Mouse (Mus musculus) midbrain, embryonic 11.5 days (tissue): ENCODE measurements at regions not wholly inside any gene's neighbourhood (a gene's known extent, or its start where the extent isn't known, plus 50 kb on each side); places are given as distances from the start of the nearest gene placed in this dataset.

Experiments
- ATAC-seq: fragments of 200-750 bp; cut with Nextera tagmentation; 2 replicates; pipeline ENCODE4 v1.8.0; 2017; ENCODE audit warnings: moderate TSS enrichment, moderate library complexity; ENCODE audit not compliant: low FRiP score
- DNase-seq: peaks from one replicate; pipeline ENCODE4 v3.0.0; 2015; ENCODE audit warnings: low spot score; ENCODE audit errors: missing footprints
- H3K27ac ChIP-seq: fragments of 300-500 bp; sonication (generic); 2 replicates; pipeline ENCODE4 v1.5.1; 2014; ENCODE audit warnings: low read depth, low read length
- H3K27me3 ChIP-seq: fragments of 300-500 bp; sonication (generic); 2 replicates; pipeline ENCODE4 v1.6.1; 2014; ENCODE audit warnings: mild to moderate bottlenecking, low read length, moderate library complexity, mixed read lengths; ENCODE audit not compliant: control insufficient read depth, insufficient read depth
- H3K36me3 ChIP-seq: fragments of 300-500 bp; sonication (generic); 2 replicates; pipeline ENCODE4 v1.6.1; 2014; ENCODE audit warnings: mild to moderate bottlenecking, low read length, moderate library complexity, mixed read lengths; ENCODE audit not compliant: control insufficient read depth, insufficient read depth
- H3K4me1 ChIP-seq: fragments of 300-500 bp; sonication (generic); 2 replicates; pipeline ENCODE4 v1.6.1; 2014; ENCODE audit warnings: low read length; ENCODE audit not compliant: control insufficient read depth, insufficient read depth
- H3K4me2 ChIP-seq: fragments of 300-500 bp; sonication (generic); 2 replicates; pipeline ENCODE4 v1.6.1; 2014; ENCODE audit warnings: mild to moderate bottlenecking, moderate library complexity
- H3K4me3 ChIP-seq: fragments of 300-500 bp; sonication (generic); 2 replicates; pipeline ENCODE4 v1.5.1; 2014; ENCODE audit warnings: low read depth, low read length
- H3K9ac ChIP-seq: fragments of 300-500 bp; sonication (generic); 2 replicates; pipeline ENCODE4 v1.6.1; 2014; ENCODE audit warnings: low read length
- H3K9me3 ChIP-seq: fragments of 300-500 bp; sonication (generic); 2 replicates; pipeline ENCODE4 v1.6.1; 2016; ENCODE audit warnings: low read length; ENCODE audit not compliant: control insufficient read depth
- WGBS: fragments of 180-500 bp; shearing (Covaris S2); extraction: QIAGEN DNeasy Blood & Tissue Kit; methylation state at CpG from one replicate; pipeline ENCODE4 v1.1.7; 2014; 5-methylcytosine and 5-hydroxymethylcytosine counted together

DNA sequence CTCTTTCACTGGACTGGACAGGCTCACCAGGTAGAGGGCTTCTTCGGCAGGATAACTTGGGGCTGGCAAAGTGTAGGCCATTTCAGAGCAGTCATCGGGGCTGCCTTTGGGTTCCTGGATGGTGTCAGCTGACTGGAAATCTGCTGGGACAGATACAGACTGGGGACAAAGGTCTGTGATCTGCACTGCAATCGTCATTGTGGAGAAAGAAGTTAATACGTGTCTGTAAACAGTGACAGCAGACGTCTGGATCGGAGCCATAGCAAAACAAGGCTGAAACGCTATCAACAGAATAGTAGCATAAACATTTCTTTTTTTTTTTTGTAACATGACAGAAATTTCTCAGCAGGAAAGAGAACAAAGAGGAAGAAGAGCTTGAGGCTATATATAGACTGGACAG, 171.8 kb upstream of the Fggy start:
- H3K9ac ChIP-seq, result no peak overlapping the region
- H3K4me1 ChIP-seq, result no peaks in the 10 kb centered on the region
- DNase-seq (no peak), ATAC-seq (no peak)
- no peaks in the 10 kb centered on the region for H3K36me3 ChIP-seq
- no peak overlapping the region for H3K27ac ChIP-seq
- no peak overlapping the region for H3K4me2 ChIP-seq
- no peaks in the 10 kb centered on the region for H3K27me3 ChIP-seq
- no peaks in the 10 kb centered on the region for H3K9me3 ChIP-seq
- H3K4me3 ChIP-seq, result no peak overlapping the region
- 71% methylated on average over 7 of the region's 7 CpGs for WGBS

GRCm38 (mm10) chr4:95386021-95386420, 171.3 kb upstream of the Fggy start:
- Histone ChIP-seq H3K4me1 (no peaks in the 10 kb centered on the region), H3K4me2 (no peak overlapping the region), H3K9me3 (no peaks in the 10 kb centered on the region), H3K27me3 (no peaks in the 10 kb centered on the region), H3K36me3 (no peaks in the 10 kb centered on the region), H3K4me3 (no peak overlapping the region), H3K9ac (no peak overlapping the region), H3K27ac (no peak overlapping the region)
- 56% methylated on average over 2 of the region's 2 CpGs for WGBS
- no peak for ATAC-seq
- DNase-seq, result no peak

- Histone ChIP-seq H3K4me1 (no peaks in the 10 kb centered on the region), H3K9ac (no peak overlapping the region), H3K36me3 (no peaks in the 10 kb centered on the region), H3K27me3 (no peaks in the 10 kb centered on the region), H3K27ac (no peak overlapping the region), H3K4me2 (no peak overlapping the region), H3K4me3 (no peak overlapping the region), H3K9me3 (no peaks in the 10 kb centered on the region)
- WGBS, result 73% methylated on average over 3 of the region's 3 CpGs
- ATAC-seq (no peak), DNase-seq (no peak)
These were observed 168.8 kb upstream of the Fggy start for GRCm38 (mm10) chr4:95388556-95388955.

GRCm38 (mm10) chr4:95389647-95390046, 167.7 kb upstream of the Fggy start:
- Histone ChIP-seq H3K9ac (no peak overlapping the region), H3K36me3 (no peaks in the 10 kb centered on the region), H3K4me3 (no peak overlapping the region), H3K27me3 (no peaks in the 10 kb centered on the region), H3K4me2 (no peak overlapping the region), H3K9me3 (no peaks in the 10 kb centered on the region), H3K27ac (no peak overlapping the region), H3K4me1 (no peaks in the 10 kb centered on the region)
- WGBS, result 44% methylated on average over 2 of the region's 2 CpGs
- ATAC-seq (no peak), DNase-seq (no peak)

DNA sequence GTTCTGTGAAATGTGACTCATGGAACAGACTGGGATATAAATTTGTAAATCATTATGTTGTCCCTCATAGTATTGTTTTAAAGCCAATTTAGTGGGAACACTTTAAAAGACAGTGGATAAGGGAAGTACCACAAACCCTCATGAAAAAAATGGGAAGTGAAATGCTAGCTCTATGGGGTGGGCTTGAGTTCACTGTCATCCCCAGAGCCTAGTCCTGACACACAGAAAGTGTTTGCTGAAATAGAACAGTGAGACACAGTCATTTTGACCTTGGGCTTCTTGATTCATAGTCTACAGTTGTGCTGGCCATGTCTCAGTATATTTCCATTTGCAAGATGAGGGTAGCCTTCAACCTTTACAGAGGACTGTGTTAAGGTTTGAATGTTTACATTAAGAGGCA, 166.8 kb upstream of the Fggy start:
- DNase-seq (no peak), ATAC-seq (no peak)
- no peak overlapping the region for H3K4me2 ChIP-seq
- H3K27ac ChIP-seq, result no peak overlapping the region
- H3K4me3 ChIP-seq, result no peak overlapping the region
- H3K9me3 ChIP-seq, result no peaks in the 10 kb centered on the region
- H3K36me3 ChIP-seq, result no peaks in the 10 kb centered on the region
- H3K4me1 ChIP-seq, result no peaks in the 10 kb centered on the region
- no peak overlapping the region for H3K9ac ChIP-seq
- H3K27me3 ChIP-seq, result no peaks in the 10 kb centered on the region

GRCm38 (mm10) chr4:95395746-95396145, 161.6 kb upstream of the Fggy start:
- H3K4me1 ChIP-seq, result no peaks in the 10 kb centered on the region
- 83% methylated on average over 3 of the region's 3 CpGs for WGBS
- no peak for DNase-seq

DNA sequence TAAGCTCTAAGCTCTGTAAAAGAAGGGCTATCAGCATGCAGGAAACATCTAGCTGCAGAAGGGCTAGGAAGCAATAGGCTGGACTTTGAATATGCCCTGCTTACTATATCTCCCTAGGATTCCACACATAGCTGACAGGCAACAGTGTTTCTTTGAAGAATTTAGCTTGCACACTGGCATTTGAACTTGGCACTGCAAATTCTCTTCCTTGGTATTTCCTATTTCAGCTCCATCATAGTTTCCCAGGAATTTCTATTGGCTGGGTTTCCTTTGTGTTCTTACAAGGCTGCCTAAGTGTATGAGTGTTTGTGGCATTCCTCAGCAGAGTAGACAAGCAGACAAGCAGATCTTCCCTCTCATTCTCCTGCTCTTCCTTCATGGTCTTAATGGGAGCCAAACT, 159.0 kb upstream of the Fggy start:
- ATAC-seq (no peak), DNase-seq (no peak)
- Histone ChIP-seq H3K4me3 (no peak overlapping the region), H3K9ac (no peak overlapping the region), H3K27ac (no peak overlapping the region), H3K4me1 (no peaks in the 10 kb centered on the region), H3K9me3 (no peaks in the 10 kb centered on the region), H3K27me3 (no peaks in the 10 kb centered on the region), H3K4me2 (no peak overlapping the region), H3K36me3 (no peaks in the 10 kb centered on the region)

More at GRCm38 (mm10) chr4:95395746-95396145, 161.6 kb upstream of the Fggy start:
- H3K36me3 ChIP-seq, result no peaks in the 10 kb centered on the region
- H3K27ac ChIP-seq, result no peak overlapping the region
- H3K9ac ChIP-seq, result no peak overlapping the region
- H3K4me3 ChIP-seq, result no peak overlapping the region
- no peak overlapping the region for H3K4me2 ChIP-seq
- no peaks in the 10 kb centered on the region for H3K27me3 ChIP-seq
- no peaks in the 10 kb centered on the region for H3K9me3 ChIP-seq
- ATAC-seq, result no peak

GRCm38 (mm10) chr4:95402273-95402672, 155.0 kb upstream of the Fggy start:
- 92% methylated on average over 6 of the region's 6 CpGs for WGBS
- ATAC-seq (no peak), DNase-seq (peak; percentile 85)
- no peaks in the 10 kb centered on the region for H3K4me1 ChIP-seq
- H3K27ac ChIP-seq, result no peak overlapping the region
- H3K4me2 ChIP-seq, result no peak overlapping the region
- no peaks in the 10 kb centered on the region for H3K27me3 ChIP-seq
- no peaks in the 10 kb centered on the region for H3K36me3 ChIP-seq
- no peak overlapping the region for H3K9ac ChIP-seq
- H3K9me3 ChIP-seq, result no peaks in the 10 kb centered on the region
- no peak overlapping the region for H3K4me3 ChIP-seq

GRCm38 (mm10) chr4:95417075-95417474, 140.2 kb upstream of the Fggy start:
- WGBS, result 50% methylated on average over 2 of the region's 2 CpGs

DNA sequence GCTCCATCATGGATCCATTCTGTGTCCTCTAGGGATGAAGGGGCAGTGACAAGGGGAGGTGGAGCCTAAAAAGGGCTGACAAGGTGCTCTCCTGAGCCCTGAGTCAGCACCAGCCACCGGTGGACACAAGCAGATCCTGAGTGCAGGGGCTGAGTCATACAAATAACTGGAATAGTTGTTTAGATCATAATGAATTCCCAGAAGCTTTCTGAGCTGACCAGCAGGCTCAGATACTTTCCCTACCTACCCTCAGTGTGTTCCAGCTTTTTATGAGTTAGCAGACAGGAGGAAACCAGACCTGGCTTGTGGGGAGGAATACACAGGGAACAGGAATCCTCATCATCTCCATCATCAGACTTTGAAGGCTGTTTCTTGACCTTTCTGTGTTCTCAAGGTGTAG, 130.7 kb upstream of the Fggy start:
- Histone ChIP-seq H3K4me1 (no peaks in the 10 kb centered on the region), H3K4me2 (no peak overlapping the region), H3K36me3 (no peaks in the 10 kb centered on the region), H3K27ac (no peak overlapping the region), H3K4me3 (no peak overlapping the region), H3K27me3 (no peaks in the 10 kb centered on the region), H3K9me3 (no peaks in the 10 kb centered on the region), H3K9ac (no peak overlapping the region)
- no peak for DNase-seq
- no peak for ATAC-seq
- WGBS, result 81% methylated on average over 1 of the region's 1 CpGs

More at GRCm38 (mm10) chr4:95417075-95417474, 140.2 kb upstream of the Fggy start:
- no peaks in the 10 kb centered on the region for H3K36me3 ChIP-seq
- ATAC-seq (no peak), DNase-seq (no peak)
- H3K9me3 ChIP-seq, result no peaks in the 10 kb centered on the region
- H3K4me3 ChIP-seq, result no peak overlapping the region
- no peak overlapping the region for H3K9ac ChIP-seq
- H3K4me1 ChIP-seq, result no peaks in the 10 kb centered on the region
- H3K4me2 ChIP-seq, result no peak overlapping the region
- H3K27ac ChIP-seq, result no peak overlapping the region
- no peaks in the 10 kb centered on the region for H3K27me3 ChIP-seq
